Mouse (Mus musculus) adrenal gland, adult 8-10 months (tissue): ENCODE data around the gene Tgfb1. TPM values are rescaled to one million over a fixed set of nuclear protein-coding genes. Genes with fewer than 3 reads are reported as not detected.

Experiments
- DNase-seq: peaks from one replicate; pipeline ENCODE4 v3.0.0; 2022
- total RNA-seq, 4 experiments: library from RNA; stranded (reverse); gene quantifications; 2 replicates each; pipeline ENCODE4 v1.2.4; 2022

The Tgfb1 gene
- total RNA-seq, 4 experiments from 2014 or later = 23.8 to 41.1 (median 32.4) TPM

- no peak for DNase-seq
These were observed 51.5 kb downstream of the Tgfb1 start for GRCm38 (mm10) chr7:25738277-25738676.

- no peak for DNase-seq
These were observed 60.0 kb downstream of the Tgfb1 start for GRCm38 (mm10) chr7:25746844-25747243.

- DNase-seq = no peak
These were observed 66.3 kb downstream of the Tgfb1 start for GRCm38 (mm10) chr7:25753076-25753475.

- no peak for DNase-seq
These were observed 67.0 kb downstream of the Tgfb1 start for GRCm38 (mm10) chr7:25753643-25754438.

- no peak for DNase-seq
These were observed 67.6 kb downstream of the Tgfb1 start for GRCm38 (mm10) chr7:25754439-25754737.

Other genes starting within 250 kb of the Tgfb1 start
- 10 to 100 TPM in 3 of 4 experiments, 1 to 10 TPM in 1; 8.5 to 24.4 (median 17.2) TPM for gene Ceacam1, start 209.4 kb upstream of the Tgfb1 start, total RNA-seq
- gene Ceacam2, start 147.1 kb upstream of the Tgfb1 start, total RNA-seq = 1 to 10 TPM in 2 of 4 experiments, under 1 TPM in 2; 0.83 to 2.1 (median 1.4) TPM
- gene Erich4, start 71.1 kb upstream of the Tgfb1 start, total RNA-seq = not detected
- gene Dmac2, start 67.6 kb upstream of the Tgfb1 start, total RNA-seq = 10 to 100 TPM; 27.8 to 36.7 (median 32.8) TPM
- gene B3gnt8, start 60.3 kb upstream of the Tgfb1 start, total RNA-seq = 1 to 10 TPM; 3.8 to 7.0 (median 4.5) TPM
- gene Bckdha, start 28.0 kb upstream of the Tgfb1 start, total RNA-seq = 100 to 1,000 TPM; 139 to 212 (median 169) TPM
- gene Exosc5, start 27.8 kb upstream of the Tgfb1 start, total RNA-seq = 10 to 100 TPM; 42.0 to 62.6 (median 51.4) TPM
- under 1 TPM in 1 of 4 experiments, not detected in 3; 0.77 TPM for gene Tmem91, start 11.8 kb upstream of the Tgfb1 start, total RNA-seq
- gene B9d2, start 6.2 kb upstream of the Tgfb1 start, total RNA-seq = 10 to 100 TPM; 17.7 to 27.0 (median 21.4) TPM
- gene Ccdc97, start 32.1 kb downstream of the Tgfb1 start, total RNA-seq = 10 to 100 TPM; 51.3 to 63.7 (median 56.9) TPM
- gene Hnrnpul1, start 67.8 kb downstream of the Tgfb1 start, total RNA-seq = 100 to 1,000 TPM in 3 of 4 experiments, 10 to 100 TPM in 1; 97.0 to 132 (median 119) TPM
- 10 to 100 TPM; 51.4 to 73.8 (median 64.5) TPM for gene Axl, start 101.7 kb downstream of the Tgfb1 start, total RNA-seq
- gene Cyp2s1, start 129.9 kb downstream of the Tgfb1 start, total RNA-seq = 1 to 10 TPM; 2.3 to 4.2 (median 3.2) TPM
- 10 to 100 TPM in 1 of 4 experiments, 1 to 10 TPM in 3; 1.5 to 17.1 (median 2.3) TPM for gene Cyp2b10, start 210.6 kb downstream of the Tgfb1 start, total RNA-seq